Mouse (Mus musculus) CH12.LX (cell line): Measurements from ENCODE around the gene Tmem222.

Experiments used
- KAT2A ChIP-seq: IDR thresholded peaks from 2 replicates; pipeline ENCODE4 v1.6.1; 2012; ENCODE audit warnings: low read length, improper control_type of control experiment, inconsistent platforms; ENCODE audit not compliant: insufficient replicate concordance
- ZMIZ1 ChIP-seq: IDR thresholded peaks from 2 replicates; pipeline ENCODE4 v1.6.1; 2012; ENCODE audit warnings: low read depth, mild to moderate bottlenecking, inconsistent platforms, low read length, improper control_type of control experiment
- ZNF384 ChIP-seq: IDR thresholded peaks from 2 replicates; pipeline ENCODE4 v1.6.1; 2012; ENCODE audit warnings: low read depth, low read length, improper control_type of control experiment, inconsistent platforms

GRCm38 (mm10) chr4:133307331-133307730 lies 29.7 kb upstream of the Tmem222 start:
- no peak for TF ChIP-seq KAT2A
- no peak for TF ChIP-seq ZNF384
- TF ChIP-seq ZMIZ1, result no peak
